Mouse (Mus musculus) retina, embryonic 14.5 days (tissue): ENCODE results near the gene Rad51b.

Experiments used
- DNase-seq: peaks from one replicate; pipeline ENCODE4 v3.0.0-alpha.2; 2015; ENCODE audit warnings: low spot score

Gene Rad51b

DNA sequence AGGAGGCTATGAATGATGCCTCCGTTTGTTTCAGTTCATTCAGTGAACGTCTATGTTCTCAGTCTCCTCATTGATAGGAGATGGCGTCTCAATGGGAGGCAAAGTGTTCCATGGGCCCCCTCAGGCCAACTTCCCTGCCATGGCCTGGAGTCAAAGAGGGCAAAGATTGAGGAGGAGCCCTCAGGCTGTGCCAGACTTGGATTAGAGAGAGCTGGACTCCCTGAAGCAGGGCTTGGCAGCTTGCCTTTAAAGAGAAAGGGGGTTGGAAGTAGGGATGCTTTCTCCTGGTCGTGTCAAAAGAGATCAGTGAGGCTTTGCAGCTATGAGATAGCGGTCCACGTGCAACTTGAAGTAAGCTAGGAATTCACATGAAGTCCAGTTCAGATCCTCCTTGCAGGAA lies 469.0 kb downstream of the Rad51b start:
- DNase-seq = no peak

DNA sequence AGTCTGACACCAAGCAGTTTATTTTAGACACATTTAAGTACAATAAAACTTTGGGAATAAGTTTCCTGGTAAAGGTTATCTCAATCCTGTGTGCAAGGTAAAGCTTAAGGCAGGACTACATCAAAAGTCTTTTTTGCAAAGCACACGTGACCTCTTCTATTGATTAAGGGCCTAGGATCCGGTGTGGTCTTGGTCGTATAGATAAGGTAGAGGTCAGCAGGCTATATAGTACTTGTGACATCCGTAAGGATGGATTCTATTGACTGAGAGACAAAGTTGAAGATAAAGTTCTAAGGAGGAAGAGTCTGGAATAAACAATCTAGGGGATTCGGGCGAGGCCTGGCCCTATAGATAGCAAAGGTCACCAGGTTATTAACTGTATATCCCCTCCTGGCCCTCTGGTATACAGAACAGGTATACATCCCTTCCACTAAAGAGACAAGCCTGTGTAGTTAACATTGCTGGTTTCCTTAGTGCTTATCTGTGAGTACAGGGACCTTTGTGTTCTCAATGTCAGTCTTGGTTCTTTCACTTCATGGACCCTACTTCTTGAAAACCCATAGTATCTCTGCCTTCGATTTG lies 471.8 kb downstream of the Rad51b start:
- DNase-seq = no peak

DNA sequence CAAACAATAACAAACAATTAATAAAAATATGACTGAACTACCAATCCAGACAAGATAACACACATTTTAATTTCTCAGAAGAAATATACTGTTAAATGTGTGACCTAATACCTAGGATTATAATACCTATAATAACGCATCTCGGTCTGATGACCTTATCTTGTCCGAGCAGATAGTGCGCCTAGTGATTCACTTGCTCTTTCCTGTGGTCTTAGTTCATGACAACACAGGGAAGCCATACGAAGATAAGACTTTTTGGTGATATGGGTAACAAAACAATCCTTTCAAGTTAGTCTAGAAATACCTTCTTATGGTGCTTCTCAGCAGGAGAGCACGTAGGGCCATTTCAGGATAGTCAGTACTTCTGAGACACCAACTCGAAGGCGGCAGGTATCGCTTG lies 472.7 kb downstream of the Rad51b start:
- no peak for DNase-seq

DNA sequence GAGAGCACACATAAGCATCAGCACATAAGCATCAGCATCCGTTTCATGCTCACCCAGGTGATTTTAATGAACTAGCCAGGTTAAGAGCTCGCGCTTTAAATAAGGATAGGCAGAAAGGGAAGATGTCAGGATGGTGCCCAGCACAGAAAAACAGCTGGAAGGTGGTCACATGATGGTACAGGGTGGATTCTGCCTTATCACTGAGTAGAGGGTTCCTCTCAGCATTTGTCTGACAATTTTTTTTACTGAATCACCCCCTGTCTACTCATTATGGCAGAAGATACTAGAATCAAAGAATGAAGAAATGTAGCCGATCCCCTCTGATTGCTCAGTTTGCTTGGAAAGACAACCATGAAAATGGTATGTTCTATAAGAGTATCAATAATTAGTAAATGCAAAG lies 474.1 kb downstream of the Rad51b start:
- no peak for DNase-seq

DNA sequence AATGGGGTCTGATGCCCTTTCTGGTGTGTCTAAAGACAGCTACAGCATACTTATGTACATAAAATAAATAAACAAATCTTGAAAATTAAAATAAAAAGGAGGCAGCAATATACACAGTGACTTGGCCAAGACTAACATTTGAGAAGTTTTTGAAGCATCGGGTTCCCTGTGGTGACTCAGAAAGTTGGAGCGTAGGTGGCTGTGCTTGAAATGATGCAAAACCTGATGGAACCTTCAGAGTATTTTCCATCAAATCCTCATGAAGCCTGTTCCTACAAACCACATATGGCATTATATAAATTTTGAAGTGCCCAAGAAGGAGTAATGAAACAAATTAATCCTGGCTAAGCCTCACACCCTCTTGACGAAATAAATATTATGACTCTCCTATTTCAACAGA lies 474.7 kb downstream of the Rad51b start:
- DNase-seq = no peak

DNA sequence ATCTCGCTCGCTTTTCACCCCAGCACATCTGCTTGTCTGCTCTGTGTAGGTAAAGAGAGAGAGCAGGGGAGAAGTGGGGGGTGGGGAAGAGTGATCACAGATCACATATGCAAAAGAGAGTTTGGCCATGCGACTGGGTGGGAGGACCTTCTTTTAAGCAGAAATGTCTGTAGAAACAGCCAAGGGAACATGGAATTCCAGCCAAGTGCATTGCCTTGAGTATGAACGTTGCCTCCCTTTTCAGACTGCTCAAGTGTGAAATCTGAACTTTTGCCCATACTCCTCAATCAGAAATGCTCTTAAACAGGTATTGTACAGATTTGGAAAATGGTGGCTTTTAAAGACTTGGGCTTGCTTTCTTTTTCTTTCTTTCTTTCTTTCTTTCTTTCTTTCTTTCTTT lies 476.2 kb downstream of the Rad51b start:
- no peak for DNase-seq

DNA sequence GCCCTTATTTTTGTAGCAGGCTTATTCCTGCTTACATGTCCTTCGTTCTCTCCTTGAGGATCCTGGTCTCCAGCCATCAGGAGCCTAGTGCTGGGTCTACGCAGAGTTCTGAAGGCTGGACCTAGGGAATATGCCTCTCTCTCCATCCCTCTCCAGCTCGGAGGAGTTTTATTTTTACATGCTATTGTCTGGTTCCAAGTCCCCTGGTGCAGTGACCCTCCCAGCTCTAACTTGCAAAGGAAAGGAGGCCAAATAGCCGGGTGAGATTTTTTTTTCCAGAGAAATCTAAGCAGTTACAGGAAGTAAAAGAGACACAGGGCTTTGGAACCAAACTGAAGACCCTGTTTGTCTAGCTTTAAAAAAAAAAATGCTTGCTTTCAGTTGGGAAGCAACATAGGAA lies 477.5 kb downstream of the Rad51b start:
- no peak for DNase-seq

DNA sequence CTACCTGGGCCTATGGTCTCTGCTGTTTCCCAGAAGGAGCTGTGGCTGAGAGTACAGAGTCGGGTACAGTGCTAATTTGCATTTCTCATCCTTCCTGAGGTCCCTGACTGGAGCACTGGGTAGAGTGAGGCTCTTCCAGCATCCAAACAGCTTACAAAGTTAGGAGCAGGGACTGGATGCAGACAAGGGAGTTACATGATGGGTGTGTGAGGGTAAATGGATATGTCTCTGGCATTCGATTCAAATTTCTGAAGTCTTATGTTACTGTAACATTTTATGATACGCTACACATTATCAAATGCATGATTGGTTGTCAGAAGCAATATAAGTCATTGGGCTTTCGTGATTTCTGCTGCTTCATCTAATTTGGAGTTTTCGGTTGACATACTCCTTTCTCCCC lies 479.7 kb downstream of the Rad51b start:
- DNase-seq = no peak

DNA sequence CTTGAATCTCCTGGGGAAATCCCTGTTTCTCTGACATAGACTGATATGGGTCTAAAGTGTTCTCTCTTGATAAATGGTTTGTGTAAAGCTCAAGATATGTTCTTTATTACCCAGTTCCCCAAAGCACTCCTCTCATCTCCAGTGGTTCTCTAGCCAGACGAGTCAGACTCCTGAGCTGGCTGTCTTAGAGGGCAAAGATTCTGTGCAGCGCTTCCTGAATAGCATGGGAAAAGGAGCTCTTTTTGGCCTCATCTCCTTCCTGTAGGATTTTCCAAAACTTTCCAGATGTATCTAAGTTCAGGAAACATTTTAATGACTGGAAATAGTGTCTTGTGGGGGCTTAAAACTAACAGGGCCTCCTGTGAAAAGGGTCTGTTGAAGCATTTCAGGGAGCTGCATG lies 483.7 kb downstream of the Rad51b start:
- DNase-seq = no peak

DNA sequence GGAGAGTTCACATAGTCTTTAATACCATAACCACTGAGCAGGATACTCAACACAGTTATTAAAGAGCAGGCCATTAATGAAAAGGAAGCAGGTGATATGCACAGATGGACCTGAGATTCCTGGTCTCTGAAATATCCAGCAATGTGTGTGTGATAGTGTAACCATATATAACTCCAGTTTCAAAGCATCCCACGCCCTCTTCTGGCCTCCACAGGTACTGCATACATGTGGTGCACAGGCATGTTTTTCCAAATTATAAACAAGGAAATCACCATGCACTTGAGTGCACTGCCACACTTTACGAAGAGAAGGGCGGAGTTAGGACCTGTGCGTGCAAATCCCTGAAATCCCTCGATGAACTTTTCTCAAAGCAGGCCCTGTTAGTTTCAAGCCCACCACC lies 484.7 kb downstream of the Rad51b start:
- DNase-seq = no peak

DNA sequence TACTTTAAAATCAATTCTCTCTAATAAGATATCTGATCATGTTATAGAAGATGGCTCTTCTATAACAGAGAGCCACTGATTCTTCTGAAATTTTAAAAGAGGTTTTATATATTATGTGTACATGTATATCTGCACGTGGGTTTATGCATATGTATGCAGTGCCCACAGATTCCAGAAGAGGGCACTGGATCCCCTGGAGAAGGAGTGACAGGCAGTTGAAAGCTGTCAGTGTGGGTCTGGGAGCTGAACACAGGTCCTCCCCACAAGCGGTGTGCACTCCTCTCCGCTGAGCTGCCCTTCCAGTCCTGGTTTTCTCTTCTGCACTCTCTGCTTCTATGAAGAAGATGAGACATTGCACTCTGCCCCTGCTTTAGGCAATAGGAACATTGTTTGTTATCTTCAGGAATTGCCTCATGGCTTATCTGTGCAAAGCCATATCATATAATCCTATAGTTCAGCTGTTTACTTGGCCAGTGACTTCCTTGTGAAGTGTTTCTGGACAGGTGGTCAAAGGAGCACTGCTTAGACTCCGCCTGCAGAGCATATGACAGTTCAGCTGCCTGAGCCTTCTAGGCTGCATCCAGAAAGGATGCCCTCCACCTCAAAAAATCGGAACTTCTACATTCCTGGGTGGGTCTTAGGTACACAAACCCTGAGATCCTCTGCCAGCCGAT lies 485.5 kb downstream of the Rad51b start:
- DNase-seq = no peak

DNA sequence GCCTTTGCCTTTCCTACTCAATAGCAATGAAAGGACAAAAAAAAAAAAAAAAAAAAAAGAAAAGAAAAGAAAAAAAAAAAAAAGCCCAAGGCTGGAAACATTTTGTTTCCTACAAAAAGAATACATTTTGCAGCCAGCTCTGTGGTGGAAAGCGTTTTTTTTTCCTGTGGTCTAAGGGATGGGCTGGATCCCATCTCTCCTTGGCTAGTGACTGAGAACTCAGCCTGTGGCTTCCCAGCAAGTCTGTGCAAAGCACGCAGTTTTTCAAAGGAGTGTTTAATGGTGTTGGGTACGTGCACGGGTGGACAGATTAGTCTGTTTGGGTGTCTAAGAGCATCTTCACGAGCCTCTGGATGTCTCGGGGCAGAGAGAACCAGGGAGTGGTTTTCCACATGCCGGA lies 487.1 kb downstream of the Rad51b start:
- DNase-seq = no peak

DNA sequence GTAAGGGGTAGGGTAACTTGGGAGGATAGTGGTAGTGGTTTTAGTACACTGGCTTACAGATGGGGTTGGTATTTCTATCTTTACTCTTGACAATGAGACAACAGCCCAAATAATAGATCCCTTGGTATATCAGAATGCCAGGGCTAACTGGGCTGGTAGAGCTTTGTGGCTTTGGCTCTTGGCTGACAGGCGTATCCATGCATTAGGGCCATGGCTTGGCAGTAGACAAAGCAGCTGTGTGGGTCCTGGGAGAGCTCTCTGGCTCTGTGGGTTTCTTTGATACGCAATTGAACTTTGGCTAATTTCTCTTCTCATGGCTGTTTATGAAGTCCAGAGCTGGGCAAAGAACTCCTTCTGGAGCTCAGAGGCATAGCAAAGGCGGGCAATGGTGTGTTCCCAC lies 488.6 kb downstream of the Rad51b start:
- no peak for DNase-seq

DNA sequence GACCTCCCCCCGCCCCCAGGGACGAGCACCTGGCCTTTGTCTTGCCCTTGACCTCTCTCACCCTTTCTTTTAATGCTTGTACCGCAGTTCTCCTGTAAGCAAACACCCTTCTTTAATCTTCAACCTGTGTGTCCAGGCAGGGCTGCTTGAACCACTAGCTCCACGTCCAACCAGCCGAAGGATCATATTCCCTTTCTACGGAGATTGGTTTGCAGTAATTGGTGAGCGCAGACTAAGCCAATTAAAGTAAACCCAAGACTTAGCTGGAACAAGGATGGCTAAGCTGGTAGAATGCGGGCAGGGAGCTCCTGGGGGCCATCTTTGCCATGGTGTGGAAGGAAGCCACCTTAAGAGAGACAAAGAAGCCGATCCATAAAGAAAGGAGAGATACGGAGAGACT lies 490.5 kb downstream of the Rad51b start:
- DNase-seq = peak; percentile 34

DNA sequence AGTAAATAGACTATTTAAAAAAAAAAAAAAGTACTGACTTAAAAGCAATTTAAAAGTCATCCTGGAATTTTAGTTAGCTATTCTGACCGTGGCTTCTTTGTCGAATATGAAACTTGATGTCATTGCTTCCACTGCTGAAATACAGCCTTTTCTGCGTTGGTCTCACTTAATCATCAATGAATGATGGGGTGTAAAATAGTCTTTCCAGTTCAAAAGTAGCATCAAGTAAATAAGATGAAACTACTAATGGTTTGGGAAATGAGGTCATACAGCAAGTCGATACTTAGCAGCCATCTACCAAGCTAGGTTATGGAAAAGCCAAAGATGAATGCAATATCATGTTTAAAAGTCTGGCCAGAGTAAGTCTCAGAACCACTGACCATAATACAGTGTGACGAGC lies 491.3 kb downstream of the Rad51b start:
- no peak for DNase-seq

DNA sequence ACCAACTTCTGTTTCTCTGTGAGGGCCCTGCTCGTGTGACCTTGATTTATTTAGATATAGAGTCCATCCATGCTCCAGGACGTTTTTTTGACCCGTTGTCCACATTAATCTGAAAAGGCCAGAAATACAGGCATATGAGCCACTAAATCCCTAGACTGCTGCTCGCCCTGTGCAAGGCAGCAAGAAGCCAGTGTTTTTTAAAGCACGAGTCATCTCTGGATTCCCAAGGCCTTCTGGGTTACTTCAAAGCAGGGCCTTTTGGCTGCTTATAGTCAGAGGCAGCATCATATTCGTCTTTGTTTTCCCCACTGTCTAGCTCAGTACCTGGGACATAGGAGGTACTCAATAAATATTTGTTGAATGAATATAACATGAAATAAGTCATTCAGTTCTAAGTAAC lies 492.4 kb downstream of the Rad51b start:
- DNase-seq = no peak

DNA sequence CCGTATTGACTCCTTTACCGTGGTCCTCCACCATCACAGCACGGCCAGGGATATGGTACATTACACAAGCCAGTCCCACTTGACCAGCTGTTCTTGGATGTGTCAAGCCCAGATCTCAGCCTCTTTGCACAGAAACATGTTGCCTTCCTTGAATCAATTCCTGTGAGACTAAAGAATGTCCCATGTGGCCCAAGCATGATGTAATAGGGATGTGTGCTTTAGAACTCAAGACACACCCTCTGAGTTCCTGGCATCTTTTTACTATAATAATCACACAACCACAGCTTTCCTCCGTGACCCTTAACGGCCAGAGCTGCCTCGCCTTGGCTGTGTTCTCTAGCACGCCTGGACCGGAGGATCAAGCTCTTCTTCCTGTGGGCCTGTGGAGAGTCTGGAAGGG lies 496.3 kb downstream of the Rad51b start:
- no peak for DNase-seq

DNA sequence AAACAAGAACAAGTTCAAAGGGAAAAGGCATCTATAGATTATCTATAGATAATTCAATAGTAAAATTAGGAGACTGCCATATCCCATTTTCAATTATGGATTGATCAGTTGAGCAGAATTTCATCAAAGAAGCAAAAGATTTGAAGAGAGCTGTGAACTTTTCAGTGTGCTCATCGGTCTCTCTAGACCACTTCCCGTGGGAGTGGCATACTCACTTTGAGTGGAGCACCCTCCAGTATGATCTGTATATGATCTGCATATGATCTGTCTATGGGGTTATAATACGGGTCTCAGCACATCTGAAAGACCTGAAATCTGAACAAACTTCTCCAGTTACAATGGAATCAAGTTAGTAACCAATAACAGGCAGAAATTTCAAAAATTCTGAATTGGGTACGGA lies 497.7 kb downstream of the Rad51b start:
- no peak for DNase-seq

DNA sequence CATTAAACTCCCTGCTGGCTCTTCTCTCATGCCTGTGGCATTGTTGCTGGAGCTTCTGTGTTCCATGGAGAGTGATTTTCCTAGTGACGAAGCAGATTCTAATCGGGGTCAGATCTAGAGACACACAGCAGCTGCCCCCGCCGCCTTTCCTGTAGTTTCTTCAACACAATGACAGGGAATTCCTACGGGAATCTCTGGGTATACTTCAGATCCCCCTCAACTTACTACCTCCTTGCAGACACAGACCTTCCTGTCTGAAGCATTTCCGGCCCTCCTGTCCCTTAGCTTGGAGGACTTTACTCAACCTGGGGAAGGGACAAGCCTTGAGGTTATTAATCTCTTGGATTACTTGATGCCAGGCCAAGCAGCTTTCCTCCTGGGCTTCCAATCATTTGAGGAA lies 499.2 kb downstream of the Rad51b start:
- peak; percentile 26 for DNase-seq

DNA sequence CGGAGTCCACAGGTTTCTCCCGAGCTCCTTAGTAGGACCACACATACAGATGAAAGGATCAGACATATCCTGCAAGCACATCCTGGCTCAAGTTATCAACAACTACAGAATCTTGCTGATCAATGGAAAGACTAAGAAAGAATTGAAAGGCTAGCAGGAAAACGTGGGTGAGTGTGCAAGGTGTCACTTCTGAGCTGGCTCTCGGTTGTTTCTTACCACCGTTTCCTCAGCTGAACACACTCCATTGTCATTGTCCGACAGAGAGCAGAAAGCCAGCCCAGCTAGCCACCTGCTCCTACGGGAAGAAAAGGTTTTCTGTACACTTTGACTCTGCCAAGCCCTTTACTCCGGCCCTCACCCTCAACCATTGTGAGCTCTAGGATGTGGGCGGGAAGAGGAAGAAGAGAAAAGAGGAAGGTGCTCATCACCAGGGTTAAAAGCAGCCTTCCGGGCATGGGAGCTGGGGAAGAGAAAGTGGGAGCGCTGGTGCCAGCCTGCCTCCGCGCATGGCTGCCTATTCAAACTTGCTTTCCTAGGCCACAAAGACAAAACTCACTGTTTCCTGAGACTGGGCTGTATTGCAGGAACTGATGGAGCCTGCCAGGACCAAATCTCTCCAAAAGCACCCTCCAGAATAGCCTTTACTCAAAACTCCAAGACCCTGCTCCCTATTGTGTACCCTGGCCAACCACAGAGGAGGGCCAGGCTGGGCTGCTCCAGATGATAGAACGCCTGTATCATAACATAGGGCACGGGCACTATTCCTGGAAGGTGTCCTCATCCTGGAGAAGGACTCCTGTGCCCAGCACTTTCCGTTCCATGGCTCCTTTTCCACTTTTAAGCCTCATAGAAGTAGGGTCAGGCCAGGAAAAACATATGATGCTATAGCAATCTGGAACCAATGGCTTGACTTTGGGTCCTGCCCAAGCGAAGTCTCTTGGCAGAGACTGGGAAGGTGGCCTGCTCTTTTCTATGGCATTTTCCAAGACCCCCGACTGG lies 500.0 kb downstream of the Rad51b start:
- no peak for DNase-seq

DNA sequence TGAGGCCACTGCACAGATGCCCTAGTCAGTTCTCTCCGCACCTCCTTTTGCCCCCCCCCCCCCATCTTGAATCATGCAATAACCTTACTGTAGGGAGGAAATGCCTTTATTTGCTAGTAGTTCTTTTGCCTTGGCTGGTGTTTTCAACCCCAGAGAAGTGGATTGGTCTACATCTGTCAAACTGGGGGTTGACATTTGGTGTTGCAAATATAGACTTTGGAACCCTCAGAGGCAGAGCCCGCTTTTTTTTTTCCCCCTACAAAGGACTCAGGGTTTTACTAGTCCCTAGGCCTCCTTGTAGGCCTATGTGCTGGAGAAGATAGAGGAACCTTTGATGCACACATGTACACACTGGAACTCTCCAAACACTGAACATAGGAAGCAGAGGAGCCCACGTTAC lies 501.4 kb downstream of the Rad51b start:
- DNase-seq = no peak

DNA sequence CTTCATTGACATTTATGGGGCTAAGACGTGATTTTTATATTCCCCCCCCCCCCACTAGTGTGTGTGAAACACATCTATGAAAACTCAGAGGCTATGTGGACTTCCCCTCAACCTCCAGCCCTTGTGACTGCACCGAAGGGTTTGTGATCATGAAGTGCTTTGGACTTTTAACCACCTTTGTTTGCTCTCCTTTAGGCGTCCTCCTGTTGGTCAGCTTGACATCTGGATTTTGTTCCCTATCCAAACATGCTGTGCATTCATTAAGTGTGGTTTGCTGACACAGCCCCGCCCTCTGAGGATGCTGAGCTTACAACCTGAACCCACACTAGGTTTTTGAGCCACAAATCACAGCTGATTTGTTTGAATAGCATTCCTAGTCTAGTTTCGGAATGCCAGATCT lies 502.3 kb downstream of the Rad51b start:
- no peak for DNase-seq

DNA sequence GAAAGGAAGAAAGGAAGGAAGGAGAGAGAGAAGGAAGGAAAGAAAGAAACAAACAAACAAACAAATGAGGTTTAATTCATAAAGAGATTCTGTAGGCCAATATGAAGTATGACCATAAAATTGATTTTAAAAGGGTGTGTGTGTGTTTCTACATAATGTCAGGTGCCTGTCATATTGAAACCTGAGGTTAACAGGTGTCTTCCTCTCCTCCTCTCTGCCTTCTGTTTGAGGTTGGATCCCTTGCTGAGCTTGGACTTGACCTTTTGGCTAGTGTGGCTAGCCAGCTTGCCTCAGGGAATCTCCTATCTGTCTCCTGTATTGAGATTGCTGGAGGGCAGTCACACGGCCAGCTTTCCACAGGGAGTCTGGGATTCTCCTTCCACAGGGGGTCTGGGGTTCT lies 506.6 kb downstream of the Rad51b start:
- no peak for DNase-seq
